Mouse (Mus musculus): ENCODE results near the gene Vmn1r224.

Gene Vmn1r224

GRCm38 (mm10) chr17:20413846-20414245 is at the start of gene Vmn1r224:
Gene Vmn1r224, plus strand, starts transcription at chr17:20414146.
- no peak for DNase-seq (ENCODE audit: low spot score)

- DNase-seq (ENCODE audit: low spot score): no peak
Observed at GRCm38 (mm10) chr17:20399105-20399504, 14.8 kb upstream of the Vmn1r224 start.

- DNase-seq (ENCODE audit: low spot score): no peak
Observed at GRCm38 (mm10) chr17:20439263-20439662, 25.3 kb downstream of the Vmn1r224 start.

- no peak for DNase-seq (ENCODE audit: low spot score)
Observed at GRCm38 (mm10) chr17:20473311-20473710, 59.4 kb downstream of the Vmn1r224 start.

Measured in ovary, postnatal 36 days (tissue).